Mouse (Mus musculus): ENCODE measurements around the gene Clpx. TPM values are rescaled to one million over a fixed set of nuclear protein-coding genes. Genes with fewer than 3 reads are reported as not detected.

The Clpx gene
- total and polyA plus RNA-seq, 3 experiments, result 31.1 to 45.6 (median 34.5) TPM

GRCm38 (mm10) chr9:65327371-65327770 is 33.3 kb downstream of the Clpx start:
- dilution Hi-C loops (cut with MboI; ENCODE audit: extremely low pct_ligation_motif_present, extremely low pct_unique_long_range_greater_than_20kb, low sequenced_read_pairs) (no loop called here), in situ Hi-C loops (cut with MboI; ENCODE audit: low pct_ligation_motif_present, low pct_unique_long_range_greater_than_20kb, low sequenced_read_pairs) (no loop called here)
- no peak overlapping the region for H3K9ac ChIP-seq (ENCODE audit: insufficient read depth, low read depth)
- no peak overlapping the region for H3K27ac ChIP-seq (ENCODE audit: insufficient read depth, low read depth)
- TF ChIP-seq ZMIZ1 (IDR thresholded peaks at IDR 0.05; ENCODE audit: low read depth, low read length), result no peak
- no peak for TF ChIP-seq USF2 (conservative IDR thresholded peaks at IDR 0.05; ENCODE audit: low read depth, low read length)
- no peak for TF ChIP-seq MAFK (IDR thresholded peaks at IDR 0.05; ENCODE audit: insufficient replicate concordance, low read length)
- no peak overlapping the region for H3K4me3 ChIP-seq (replicated peaks in 1 of 3; ENCODE audit: low read depth in 2 of 3, low read length in 2 of 3, poor library complexity in 1 of 3)
- DNase-seq (ENCODE audit: extremely low read depth), result no peak
- no peaks in the 10 kb centered on the region for H3K79me2 ChIP-seq (replicated peaks; ENCODE audit: control insufficient read depth, extremely low read depth, insufficient read depth, poor library complexity, severe bottlenecking)
- no peak overlapping the region for H3K4me2 ChIP-seq (ENCODE audit: insufficient read depth, low read depth, poor library complexity, severe bottlenecking)
- no peaks in the 10 kb centered on the region for H3K27me3 ChIP-seq (replicated peaks)
- no peaks in the 10 kb centered on the region for H3K4me1 ChIP-seq (ENCODE audit: control insufficient read depth in 1 of 2, insufficient read depth in 2 of 2)
- H3K36me3 ChIP-seq (replicated peaks in 1 of 2; ENCODE audit: control insufficient read depth in 1 of 2, insufficient read depth in 1 of 2, low read length in 1 of 2), result peaks cover 39 to 68% of the 10 kb centered on the region in 2 experiments
- H3K9me3 ChIP-seq (replicated peaks; ENCODE audit: low read length), result no peaks in the 10 kb centered on the region

DNA sequence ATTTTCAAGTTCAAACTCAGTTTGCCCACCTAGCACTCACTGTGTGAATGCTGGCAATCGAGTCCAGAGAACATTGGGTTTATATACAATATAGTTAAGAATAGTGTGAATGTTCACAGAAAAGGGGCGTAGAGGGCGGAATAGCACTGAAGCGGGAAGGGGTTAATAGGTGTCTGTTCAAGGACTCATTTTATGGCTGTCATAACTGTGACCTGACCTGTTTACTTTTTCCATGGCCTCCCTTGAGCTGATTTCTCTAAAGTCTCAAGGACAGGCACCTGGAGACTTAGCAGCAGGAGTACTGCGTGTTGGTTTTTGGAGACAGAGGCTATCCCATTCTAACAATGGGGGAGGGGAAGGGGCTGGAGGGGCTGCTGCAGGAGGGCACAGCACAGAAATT is 39.9 kb downstream of the Clpx start:
- no peaks in the 10 kb centered on the region for H3K27me3 ChIP-seq (replicated peaks)
- H3K9me3 ChIP-seq (replicated peaks; ENCODE audit: low read length), result no peaks in the 10 kb centered on the region
- H3K4me1 ChIP-seq (ENCODE audit: control insufficient read depth in 1 of 2, insufficient read depth in 2 of 2), result no peaks in the 10 kb centered on the region
- in situ Hi-C loops (cut with MboI; ENCODE audit: low pct_ligation_motif_present, low pct_unique_long_range_greater_than_20kb, low sequenced_read_pairs), result no loop called here
- no peak for DNase-seq (ENCODE audit: extremely low read depth)
- H3K4me3 ChIP-seq (replicated peaks in 1 of 3; ENCODE audit: low read depth in 2 of 3, low read length in 2 of 3, poor library complexity in 1 of 3), result no peak overlapping the region
- dilution Hi-C loops (cut with MboI; ENCODE audit: extremely low pct_ligation_motif_present, extremely low pct_unique_long_range_greater_than_20kb, low sequenced_read_pairs), result no loop called here
- peaks cover 2 to 33% of the 10 kb centered on the region in 2 experiments for H3K36me3 ChIP-seq (replicated peaks in 1 of 2; ENCODE audit: control insufficient read depth in 1 of 2, insufficient read depth in 1 of 2, low read length in 1 of 2)
- no peak overlapping the region for H3K9ac ChIP-seq (ENCODE audit: insufficient read depth, low read depth)
- H3K4me2 ChIP-seq (ENCODE audit: insufficient read depth, low read depth, poor library complexity, severe bottlenecking), result no peak overlapping the region
- H3K79me2 ChIP-seq (replicated peaks; ENCODE audit: control insufficient read depth, extremely low read depth, insufficient read depth, poor library complexity, severe bottlenecking), result no peaks in the 10 kb centered on the region
- TF ChIP-seq PAX5 (IDR thresholded peaks at IDR 0.05; ENCODE audit: low read length), result no peak
- no peak for TF ChIP-seq MAX (IDR thresholded peaks at IDR 0.05; ENCODE audit: low read length)
- TF ChIP-seq NELFE (IDR thresholded peaks at IDR 0.05; ENCODE audit: low read depth, low read length), result no peak
- no peak for TF ChIP-seq SIN3A (IDR thresholded peaks at IDR 0.05; ENCODE audit: low read length)
- TF ChIP-seq POLR2AphosphoS2 (IDR thresholded peaks at IDR 0.05; ENCODE audit: low read depth, low read length), result no peak
- TF ChIP-seq ZC3H11A (IDR thresholded peaks at IDR 0.05; ENCODE audit: low read depth, low read length), result no peak
- no peak for TF ChIP-seq BHLHE40 (IDR thresholded peaks at IDR 0.05; ENCODE audit: low read depth, low read length)
- no peak overlapping the region for H3K27ac ChIP-seq (ENCODE audit: insufficient read depth, low read depth)

GRCm38 (mm10) chr9:65339146-65339545 is 45.1 kb downstream of the Clpx start:
- in situ Hi-C loops (cut with MboI; ENCODE audit: low pct_ligation_motif_present, low pct_unique_long_range_greater_than_20kb, low sequenced_read_pairs) (no loop called here), dilution Hi-C loops (cut with MboI; ENCODE audit: extremely low pct_ligation_motif_present, extremely low pct_unique_long_range_greater_than_20kb, low sequenced_read_pairs) (no loop called here)
- peaks cover 0 to 18% of the 10 kb centered on the region in 2 experiments for H3K36me3 ChIP-seq (replicated peaks in 1 of 2; ENCODE audit: control insufficient read depth in 1 of 2, insufficient read depth in 1 of 2, low read length in 1 of 2)

More at GRCm38 (mm10) chr9:65339146-65339545, 45.1 kb downstream of the Clpx start:
- Histone ChIP-seq H3K4me1 (ENCODE audit: control insufficient read depth in 1 of 2, insufficient read depth in 2 of 2) (no peaks in the 10 kb centered on the region), H3K79me2 (replicated peaks; ENCODE audit: control insufficient read depth, extremely low read depth, insufficient read depth, poor library complexity, severe bottlenecking) (no peaks in the 10 kb centered on the region), H3K27me3 (replicated peaks) (no peaks in the 10 kb centered on the region), H3K27ac (ENCODE audit: insufficient read depth, low read depth) (no peak overlapping the region), H3K9me3 (replicated peaks; ENCODE audit: low read length) (peaks cover 7% of the 10 kb centered on the region), H3K4me3 (replicated peaks in 1 of 3; ENCODE audit: low read depth in 2 of 3, low read length in 2 of 3, poor library complexity in 1 of 3) (no peak overlapping the region), H3K9ac (ENCODE audit: insufficient read depth, low read depth) (no peak overlapping the region), H3K4me2 (ENCODE audit: insufficient read depth, low read depth, poor library complexity, severe bottlenecking) (no peak overlapping the region)
- TF ChIP-seq MAZ (IDR thresholded peaks at IDR 0.05; ENCODE audit: low read depth, low read length) (no peak), NELFE (IDR thresholded peaks at IDR 0.05; ENCODE audit: low read depth, low read length) (no peak), MAX (IDR thresholded peaks at IDR 0.05; ENCODE audit: low read length) (no peak), E2F4 (IDR thresholded peaks at IDR 0.05; ENCODE audit: insufficient replicate concordance, low read depth, low read length) (no peak)
- no peak for DNase-seq (ENCODE audit: extremely low read depth)

Measured in CH12.LX (cell line).